Mouse (Mus musculus): ENCODE measurements around the gene Dync2li1. TPM values are rescaled to one million over a fixed set of nuclear protein-coding genes. Genes with fewer than 3 reads are reported as not detected.

Gene Dync2li1
- polyA plus RNA-seq, 1 experiment from 2014 or later: 33.5 TPM

DNA sequence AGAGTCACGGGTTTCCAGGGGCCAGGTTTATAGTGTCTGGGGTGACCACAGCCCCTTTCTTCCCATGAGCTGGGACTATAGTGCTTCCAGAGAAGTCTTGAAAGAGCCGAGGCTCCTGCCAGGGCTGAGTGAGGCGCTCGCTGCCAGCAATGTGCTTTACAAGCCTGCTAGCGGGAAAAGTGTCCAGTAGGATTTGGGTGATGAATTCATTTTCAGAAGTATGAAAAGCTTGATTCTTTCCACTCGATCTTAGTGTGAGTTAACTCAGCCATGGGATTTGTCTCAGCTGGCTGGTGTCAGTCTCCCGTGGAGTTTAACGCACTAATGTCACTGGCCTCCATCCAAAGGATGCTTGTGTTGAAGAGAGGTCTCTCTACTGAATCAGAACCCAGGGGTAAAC, 10.0 kb downstream of the Dync2li1 start:
- Histone ChIP-seq H3K36me3 (replicated peaks) (no peaks in the 10 kb centered on the region), H3K4me2 (no peak overlapping the region), H3K4me3 (no peak overlapping the region), H3K27ac (no peak overlapping the region), H3K9ac (no peak overlapping the region), H3K9me3 (no peaks in the 10 kb centered on the region), H3K4me1 (0 out of 2 replicates have a peak, but pooled peaks cover 4% of the 10 kb centered on the region), H3K27me3 (replicated peaks) (no peaks in the 10 kb centered on the region)
- no peak for ATAC-seq (replicated peaks)
- WGBS: 43% methylated on average over 8 of the region's 8 CpGs

DNA sequence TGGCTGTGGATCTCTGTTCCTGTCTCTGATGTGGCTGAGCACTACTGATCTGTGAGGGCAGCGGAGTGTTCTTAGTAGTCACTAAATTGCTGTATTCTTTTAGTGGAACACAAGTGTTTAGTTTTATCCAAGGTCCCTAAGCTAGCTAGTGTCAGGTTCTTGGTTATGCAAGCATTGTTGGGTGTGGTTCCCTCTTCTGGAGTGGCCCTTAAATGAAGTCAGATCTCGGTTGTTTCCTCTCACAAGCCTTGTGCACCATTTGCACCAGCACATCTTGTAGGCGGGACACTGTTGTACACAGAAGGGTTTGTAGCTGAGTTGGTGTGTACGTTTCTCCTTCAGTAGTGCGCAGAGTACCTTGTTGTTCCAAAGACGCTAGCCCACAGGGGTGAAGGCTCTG, 11.7 kb downstream of the Dync2li1 start:
- no peak for ATAC-seq (replicated peaks)
- Histone ChIP-seq H3K4me2 (no peak overlapping the region), H3K4me1 (0 out of 2 replicates have a peak, but pooled peaks cover 4% of the 10 kb centered on the region), H3K27me3 (replicated peaks) (no peaks in the 10 kb centered on the region), H3K9ac (no peak overlapping the region), H3K36me3 (replicated peaks) (no peaks in the 10 kb centered on the region), H3K9me3 (no peaks in the 10 kb centered on the region), H3K4me3 (no peak overlapping the region), H3K27ac (no peak overlapping the region)
- 94% methylated on average over 6 of the region's 6 CpGs for WGBS

DNA sequence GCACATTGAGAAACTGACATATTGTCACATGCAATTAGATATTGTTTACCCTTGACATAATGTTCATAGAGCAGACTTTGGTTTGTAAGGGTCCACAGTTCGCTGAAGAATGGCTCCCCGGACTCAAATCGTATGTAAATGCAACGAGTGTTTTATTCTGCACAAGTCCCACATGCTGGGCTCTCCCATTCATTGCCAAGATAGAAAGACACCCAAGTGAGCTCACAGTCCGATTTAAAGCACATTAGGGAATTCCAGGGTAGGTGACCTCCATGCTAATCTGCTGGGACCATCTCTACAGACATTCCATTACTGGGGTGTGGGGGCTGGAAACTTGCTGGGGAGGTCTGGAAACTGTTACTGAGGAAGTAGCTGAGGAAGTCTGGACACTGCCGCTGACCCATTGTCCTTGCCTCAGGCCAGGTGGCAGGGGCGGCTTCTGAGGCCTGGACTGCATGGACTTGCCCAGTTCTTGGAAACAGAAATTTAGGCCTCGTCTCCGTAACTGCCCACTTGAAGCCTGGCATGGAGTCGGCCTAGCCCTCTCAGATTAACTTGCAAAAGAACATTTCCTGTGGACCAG, 13.6 kb downstream of the Dync2li1 start:
- Histone ChIP-seq H3K27ac (no peak overlapping the region), H3K27me3 (replicated peaks) (no peaks in the 10 kb centered on the region), H3K9ac (no peak overlapping the region), H3K4me1 (0 out of 2 replicates have a peak, but pooled peaks cover 7% of the 10 kb centered on the region), H3K36me3 (replicated peaks) (no peaks in the 10 kb centered on the region), H3K9me3 (no peaks in the 10 kb centered on the region), H3K4me2 (no peak overlapping the region), H3K4me3 (no peak overlapping the region)
- no peak for ATAC-seq (replicated peaks)
- 56% methylated on average over 10 of the region's 10 CpGs for WGBS

DNA sequence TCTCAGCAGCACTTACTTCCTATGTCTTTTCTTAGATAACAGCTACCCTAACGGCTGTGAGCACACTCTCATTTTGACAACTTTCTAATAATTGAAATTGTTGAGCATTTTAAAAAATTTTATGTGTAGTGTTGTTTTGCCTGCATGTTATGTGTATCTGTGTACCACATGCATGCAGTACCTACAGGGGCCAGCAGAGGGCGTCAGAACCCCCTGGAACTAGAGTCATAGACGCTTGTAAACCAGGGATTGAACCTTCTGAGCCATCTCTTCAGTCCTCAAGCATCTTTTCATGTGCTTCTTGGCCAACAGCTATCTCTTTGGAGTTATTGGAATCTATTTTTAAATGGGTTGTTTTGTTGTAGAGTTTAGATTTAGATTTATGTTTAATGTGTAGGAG, 15.6 kb downstream of the Dync2li1 start:
- Histone ChIP-seq H3K4me3 (no peak overlapping the region), H3K9me3 (no peaks in the 10 kb centered on the region), H3K36me3 (replicated peaks) (no peaks in the 10 kb centered on the region), H3K27ac (no peak overlapping the region), H3K9ac (no peak overlapping the region), H3K4me2 (no peak overlapping the region), H3K4me1 (0 out of 2 replicates have a peak, but pooled peaks cover 3% of the 10 kb centered on the region), H3K27me3 (replicated peaks) (no peaks in the 10 kb centered on the region)
- WGBS: 27% methylated on average over 3 of the region's 3 CpGs
- ATAC-seq (replicated peaks): no peak

DNA sequence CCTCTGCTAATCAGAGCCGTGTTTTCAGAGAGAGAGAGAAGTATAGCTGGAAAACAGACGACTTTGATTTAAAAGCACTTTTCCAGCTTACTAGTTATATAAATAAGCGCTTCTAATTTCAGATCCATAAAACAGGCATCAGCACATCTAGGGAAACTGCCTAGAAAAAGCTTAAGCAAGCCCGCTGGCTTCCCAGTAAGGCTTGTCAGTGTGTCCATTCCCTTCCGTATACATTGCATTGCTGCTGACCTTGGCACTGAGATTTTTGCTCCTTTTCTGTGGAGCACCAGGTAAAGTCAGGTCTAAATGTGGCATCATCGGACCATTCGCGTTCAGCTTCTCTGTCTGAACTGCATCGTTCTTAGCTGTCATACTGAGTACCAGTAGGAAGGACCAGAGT, 16.0 kb downstream of the Dync2li1 start:
- 91% methylated on average over 9 of the region's 9 CpGs for WGBS
- no peak for ATAC-seq (replicated peaks)
- Histone ChIP-seq H3K36me3 (replicated peaks) (no peaks in the 10 kb centered on the region), H3K9ac (no peak overlapping the region), H3K4me3 (no peak overlapping the region), H3K9me3 (no peaks in the 10 kb centered on the region), H3K4me2 (no peak overlapping the region), H3K4me1 (0 out of 2 replicates have a peak, but pooled peaks cover 3% of the 10 kb centered on the region), H3K27ac (no peak overlapping the region), H3K27me3 (replicated peaks) (no peaks in the 10 kb centered on the region)

DNA sequence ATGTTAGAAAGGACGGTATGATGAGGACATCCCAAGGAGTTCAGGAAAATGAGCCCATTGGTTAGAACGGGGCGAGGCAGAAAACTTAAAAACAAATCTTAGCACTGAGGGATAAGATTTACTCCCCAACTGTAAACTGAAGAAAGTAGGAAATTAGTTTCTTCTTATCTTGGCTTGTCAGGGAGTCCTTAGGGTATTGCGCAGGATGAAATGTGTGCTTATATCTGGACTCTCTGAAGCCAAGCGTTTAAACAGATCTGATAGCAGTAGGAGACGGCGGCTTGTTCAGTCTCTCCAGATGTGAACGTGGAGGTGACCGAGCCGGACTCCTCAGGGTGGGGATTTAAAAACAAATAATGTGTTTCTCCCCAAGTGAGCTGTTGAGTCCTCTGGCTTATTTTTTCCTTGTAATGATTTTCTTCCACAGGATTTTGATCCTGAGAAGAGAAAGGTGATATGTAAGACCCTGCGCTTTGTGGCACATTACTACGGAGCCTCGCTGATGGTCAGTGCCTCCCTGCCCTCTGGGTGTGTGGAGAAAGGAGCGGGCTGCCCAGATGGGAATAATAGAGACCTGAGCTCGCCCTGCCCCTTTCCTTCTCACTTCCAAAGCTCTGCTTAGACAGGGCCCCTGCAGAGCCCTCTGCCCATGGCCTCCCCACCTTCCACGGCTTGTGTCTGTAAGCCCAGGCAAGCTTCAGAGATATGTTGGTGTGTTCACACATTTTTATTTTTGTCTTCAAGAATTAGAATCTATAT, 18.2 kb downstream of the Dync2li1 start:
- Histone ChIP-seq H3K4me3 (no peak overlapping the region), H3K27ac (no peak overlapping the region), H3K36me3 (replicated peaks) (no peaks in the 10 kb centered on the region), H3K4me1 (0 out of 2 replicates have a peak, but pooled peaks cover 3% of the 10 kb centered on the region), H3K27me3 (replicated peaks) (no peaks in the 10 kb centered on the region), H3K9ac (no peak overlapping the region), H3K4me2 (no peak overlapping the region), H3K9me3 (no peaks in the 10 kb centered on the region)
- 49% methylated on average over 16 of the region's 16 CpGs for WGBS
- ATAC-seq (replicated peaks): 0 out of 2 replicates have a peak, but pooled peaks have one; percentile 39

DNA sequence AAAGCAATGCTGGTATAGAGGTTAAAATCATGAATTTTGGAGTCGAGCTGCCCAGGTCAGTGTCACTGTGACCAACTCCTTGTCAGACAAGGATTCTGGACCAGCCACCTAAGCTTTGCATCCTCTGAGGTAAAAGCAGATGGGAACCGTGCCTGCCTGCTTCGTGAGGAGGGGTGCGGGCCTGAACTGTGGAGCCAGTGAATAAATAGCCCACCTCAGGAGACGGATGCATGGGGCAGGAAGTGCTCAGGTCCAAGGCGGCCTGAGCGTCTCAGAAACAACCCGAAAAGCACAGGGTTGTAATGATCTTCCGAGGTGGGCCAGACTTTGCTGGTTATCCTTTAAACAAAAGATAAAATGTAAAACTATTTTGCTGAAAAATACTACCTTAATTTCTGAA, 18.8 kb downstream of the Dync2li1 start:
- no peak overlapping the region for H3K9ac ChIP-seq
- 34% methylated on average over 9 of the region's 9 CpGs for WGBS
- 0 out of 2 replicates have a peak, but pooled peaks cover 3% of the 10 kb centered on the region for H3K4me1 ChIP-seq
- no peak for ATAC-seq (replicated peaks)
- no peak overlapping the region for H3K4me2 ChIP-seq
- H3K27me3 ChIP-seq (replicated peaks): no peaks in the 10 kb centered on the region
- H3K27ac ChIP-seq: no peak overlapping the region
- H3K36me3 ChIP-seq (replicated peaks): no peaks in the 10 kb centered on the region
- H3K9me3 ChIP-seq: no peaks in the 10 kb centered on the region
- no peak overlapping the region for H3K4me3 ChIP-seq

DNA sequence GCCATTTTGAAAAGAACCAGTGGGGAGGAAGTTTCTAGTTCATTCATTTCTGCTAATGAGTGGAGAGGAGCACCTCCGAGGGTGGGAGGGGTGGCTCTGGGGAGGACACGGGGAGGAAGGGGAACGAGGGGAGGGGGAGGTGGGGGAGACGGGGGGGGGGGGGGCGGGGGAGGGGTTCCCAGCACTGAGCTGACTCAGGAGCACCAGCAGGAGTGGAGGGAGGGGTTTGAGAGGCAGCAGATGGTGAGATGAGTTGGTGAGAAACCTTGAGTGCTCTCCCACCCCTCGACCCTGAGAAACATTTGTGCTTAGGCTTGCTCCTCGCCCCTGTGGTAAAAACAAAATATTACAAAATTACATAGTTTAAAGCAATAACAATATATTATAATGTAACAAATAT, 19.6 kb downstream of the Dync2li1 start:
- Histone ChIP-seq H3K4me2 (no peak overlapping the region), H3K27ac (no peak overlapping the region), H3K4me1 (0 out of 2 replicates have a peak, but pooled peaks cover 3% of the 10 kb centered on the region), H3K4me3 (no peak overlapping the region), H3K9me3 (no peaks in the 10 kb centered on the region), H3K27me3 (replicated peaks) (no peaks in the 10 kb centered on the region), H3K9ac (no peak overlapping the region), H3K36me3 (replicated peaks) (no peaks in the 10 kb centered on the region)
- ATAC-seq (replicated peaks): no peak
- WGBS: 16% methylated on average over 3 of the region's 7 CpGs

DNA sequence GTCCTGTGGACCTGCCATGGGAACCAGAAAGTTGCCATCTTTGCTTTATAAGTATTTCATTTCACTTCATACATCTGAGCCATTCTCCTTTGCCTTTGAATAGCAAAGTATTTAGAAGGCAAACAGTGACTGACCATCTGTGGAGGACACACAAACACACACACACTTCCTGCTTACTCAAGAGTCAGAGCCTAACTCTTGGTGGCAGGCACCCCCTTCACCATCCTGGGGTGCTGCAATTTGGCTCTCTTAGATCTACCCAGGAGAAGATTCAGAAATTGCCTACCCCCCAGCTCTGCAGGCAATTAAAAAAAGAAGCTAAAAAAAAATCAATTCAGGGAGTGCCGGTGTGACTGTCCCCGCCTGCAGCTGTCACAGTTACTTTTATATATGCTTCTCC, 20.2 kb downstream of the Dync2li1 start:
- H3K27me3 ChIP-seq (replicated peaks): no peaks in the 10 kb centered on the region
- no peak overlapping the region for H3K4me2 ChIP-seq
- WGBS: 75% methylated on average over 2 of the region's 2 CpGs
- H3K9ac ChIP-seq: no peak overlapping the region
- H3K9me3 ChIP-seq: no peaks in the 10 kb centered on the region
- H3K27ac ChIP-seq: no peak overlapping the region
- H3K4me1 ChIP-seq: 0 out of 2 replicates have a peak, but pooled peaks cover 3% of the 10 kb centered on the region
- no peak overlapping the region for H3K4me3 ChIP-seq
- ATAC-seq (replicated peaks): no peak
- no peaks in the 10 kb centered on the region for H3K36me3 ChIP-seq (replicated peaks)

DNA sequence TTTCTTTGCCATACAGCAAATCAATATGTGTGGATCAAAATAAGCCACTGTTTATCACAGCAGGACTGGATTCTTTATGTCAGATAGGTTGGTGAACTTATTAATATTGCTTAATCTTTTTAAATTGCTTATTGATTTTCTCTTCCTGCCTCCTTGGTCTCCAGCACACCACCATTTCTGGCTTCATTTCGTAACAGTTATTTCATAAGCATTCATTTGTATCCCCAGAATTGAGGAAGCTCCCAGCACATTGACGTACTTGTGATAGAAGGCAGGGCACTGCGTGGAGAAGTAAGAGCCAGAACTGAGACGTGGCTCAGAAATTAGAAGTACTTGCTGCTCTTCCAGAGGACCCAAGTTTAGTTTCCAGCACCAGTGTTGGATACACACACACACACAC, 21.3 kb downstream of the Dync2li1 start:
- no peak for ATAC-seq (replicated peaks)
- H3K27ac ChIP-seq: no peak overlapping the region
- WGBS: 79% methylated on average over 4 of the region's 4 CpGs
- no peaks in the 10 kb centered on the region for H3K36me3 ChIP-seq (replicated peaks)
- H3K4me3 ChIP-seq: no peak overlapping the region
- H3K27me3 ChIP-seq (replicated peaks): no peaks in the 10 kb centered on the region
- 0 out of 2 replicates have a peak, but pooled peaks cover 3% of the 10 kb centered on the region for H3K4me1 ChIP-seq
- no peak overlapping the region for H3K9ac ChIP-seq
- H3K4me2 ChIP-seq: no peak overlapping the region
- H3K9me3 ChIP-seq: no peaks in the 10 kb centered on the region

DNA sequence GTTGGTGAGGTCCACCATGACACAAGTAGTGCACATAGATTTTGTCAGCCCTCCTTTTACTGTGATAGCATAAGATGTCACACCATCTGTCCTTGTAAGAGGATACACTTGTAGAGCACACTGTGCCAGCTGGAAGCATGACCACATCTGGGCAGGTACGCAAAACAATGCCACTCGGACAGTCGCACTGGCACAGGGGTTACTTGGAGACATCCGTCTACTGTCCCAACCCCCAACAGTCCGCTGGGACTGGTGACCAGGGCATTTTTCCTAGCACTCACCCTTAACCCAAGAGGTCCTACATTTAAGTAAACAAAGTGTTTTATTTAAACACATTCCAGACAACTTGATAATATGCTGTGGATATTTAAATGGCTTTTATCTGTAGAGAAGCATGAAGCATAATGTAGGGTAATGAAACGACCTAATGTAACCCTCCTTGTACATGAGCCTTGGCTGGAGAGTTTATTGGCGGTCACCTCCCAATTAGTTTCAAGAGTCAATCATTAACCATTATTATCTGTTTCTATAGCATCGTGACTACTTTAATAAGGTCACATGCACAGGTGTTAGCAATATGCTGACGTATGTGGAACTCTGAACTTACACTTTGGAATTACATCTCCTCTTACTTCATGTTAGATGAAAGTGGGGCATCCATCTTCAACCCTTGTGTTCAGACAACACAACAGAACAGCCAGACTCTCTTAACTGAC, 24.2 kb downstream of the Dync2li1 start:
- no peak for ATAC-seq (replicated peaks)
- Histone ChIP-seq H3K36me3 (replicated peaks) (no peaks in the 10 kb centered on the region), H3K4me3 (no peak overlapping the region), H3K4me2 (no peak overlapping the region), H3K27me3 (replicated peaks) (no peaks in the 10 kb centered on the region), H3K4me1 (no peaks in the 10 kb centered on the region), H3K9me3 (no peaks in the 10 kb centered on the region), H3K9ac (no peak overlapping the region), H3K27ac (no peak overlapping the region)
- WGBS: 89% methylated on average over 9 of the region's 9 CpGs

DNA sequence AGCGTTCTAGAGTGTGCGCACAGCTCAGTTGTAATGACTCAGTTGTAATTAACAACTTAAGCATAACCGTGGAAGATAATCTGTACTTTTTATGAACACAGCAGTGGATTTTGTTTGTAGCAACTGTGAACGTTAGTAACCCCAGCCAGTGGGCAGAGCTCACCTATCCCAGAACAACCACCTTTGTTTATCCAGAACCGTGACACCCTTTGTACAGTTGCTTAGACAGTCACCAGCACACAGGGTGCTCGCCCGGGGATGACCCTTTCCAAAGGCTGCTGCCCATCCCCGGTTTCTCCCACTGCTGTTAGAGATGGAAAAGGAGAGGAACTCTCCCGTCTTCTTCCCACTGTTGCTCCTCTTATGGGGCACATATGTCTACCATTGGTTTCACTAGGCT, 27.2 kb downstream of the Dync2li1 start:
- no peak overlapping the region for H3K4me3 ChIP-seq
- no peak for ATAC-seq (replicated peaks)
- WGBS: 93% methylated on average over 9 of the region's 9 CpGs
- H3K4me2 ChIP-seq: no peak overlapping the region
- H3K9me3 ChIP-seq: no peaks in the 10 kb centered on the region
- H3K27ac ChIP-seq: no peak overlapping the region
- no peak overlapping the region for H3K9ac ChIP-seq
- no peaks in the 10 kb centered on the region for H3K27me3 ChIP-seq (replicated peaks)
- H3K4me1 ChIP-seq: peaks cover 20% of the 10 kb centered on the region
- H3K36me3 ChIP-seq (replicated peaks): no peaks in the 10 kb centered on the region

Measured in midbrain, embryonic 15.5 days (tissue).